Mouse (Mus musculus) neural tube, embryonic 10.5 days (tissue): Measurements from ENCODE around the gene Zfp28.
"Not testable (repeated sequence)": the region's sequence is repeated elsewhere in the genome, so short reads cannot be mapped to it uniquely, and the experiment has no call there.

Experiments used
- DNase-seq: peaks from one replicate; pipeline ENCODE4 v3.0.0-alpha.2; 2017; ENCODE audit warnings: low spot score; ENCODE audit errors: extremely low spot score

Zfp28 gene

GRCm38 (mm10) chr7:6383044-6383455 lies at the start of gene Zfp28:
Gene Zfp28, plus strand, starts transcription at chr7:6383295.
- peak; percentile 97 for DNase-seq

GRCm38 (mm10) chr7:6339865-6340264 lies 43.2 kb upstream of the Zfp28 start:
- no peak for DNase-seq

GRCm38 (mm10) chr7:6343501-6344071 lies 39.5 kb upstream of the Zfp28 start, which contains the start of gene Gm3854:
Gene Gm3854, plus strand, starts transcription at chr7:6343759.
- peak; percentile 80 for DNase-seq

GRCm38 (mm10) chr7:6344124-6344523 lies 39.0 kb upstream of the Zfp28 start:
- no peak for DNase-seq

GRCm38 (mm10) chr7:6358121-6358520 lies 25.0 kb upstream of the Zfp28 start:
- no peak for DNase-seq

GRCm38 (mm10) chr7:6358937-6359590 lies 24.0 kb upstream of the Zfp28 start:
- DNase-seq = no peak

- no peak for DNase-seq
These were observed 22.5 kb upstream of the Zfp28 start for GRCm38 (mm10) chr7:6360477-6361060.

GRCm38 (mm10) chr7:6361756-6362155 lies 21.3 kb upstream of the Zfp28 start:
- DNase-seq = no peak

- DNase-seq = peak; percentile 97
These were observed 20.6 kb upstream of the Zfp28 start for GRCm38 (mm10) chr7:6362268-6363046.

GRCm38 (mm10) chr7:6363047-6363488 lies 20.0 kb upstream of the Zfp28 start, which contains the start of gene Zfp78:
Gene Zfp78, plus strand, starts transcription at chr7:6363280.
- DNase-seq = no peak

GRCm38 (mm10) chr7:6364761-6365160 lies 18.3 kb upstream of the Zfp28 start:
- no peak for DNase-seq

GRCm38 (mm10) chr7:6367185-6367584 lies 15.9 kb upstream of the Zfp28 start:
- DNase-seq = no peak

- DNase-seq = not testable (repeated sequence)
These were observed 14.9 kb upstream of the Zfp28 start for GRCm38 (mm10) chr7:6368146-6368545.

GRCm38 (mm10) chr7:6369460-6369859 lies 13.6 kb upstream of the Zfp28 start:
- DNase-seq = no peak

GRCm38 (mm10) chr7:6372993-6373392 lies 10.1 kb upstream of the Zfp28 start:
- no peak for DNase-seq

GRCm38 (mm10) chr7:6378441-6378840 lies 4.7 kb upstream of the Zfp28 start:
- DNase-seq = no peak

GRCm38 (mm10) chr7:6381431-6381830 lies 1.7 kb upstream of the Zfp28 start:
- DNase-seq = no peak

GRCm38 (mm10) chr7:6384011-6384410 lies 916 bp downstream of the Zfp28 start:
- DNase-seq = no peak

GRCm38 (mm10) chr7:6386995-6387394 lies 3.9 kb downstream of the Zfp28 start:
- no peak for DNase-seq

GRCm38 (mm10) chr7:6388971-6389370 lies 5.9 kb downstream of the Zfp28 start:
- no peak for DNase-seq

GRCm38 (mm10) chr7:6389449-6389848 lies 6.4 kb downstream of the Zfp28 start:
- DNase-seq = no peak
